Mouse (Mus musculus) MEL (cell line): Measurements from ENCODE around the gene Folr1.

ENCODE experiments used
- CTCF ChIP-seq, 3 experiments: IDR thresholded peaks in 2 of 3; conservative IDR thresholded peaks in 1 of 3; 2 replicates each; pipeline ENCODE4 v1.5.1; 2011 to 2012; ENCODE audit warnings: low read length in 3 of 3, low read depth in 2 of 3, mild to moderate bottlenecking in 2 of 3, improper control_type of control experiment in 1 of 3, inconsistent platforms in 1 of 3, mixed read lengths in 1 of 3, moderate library complexity in 1 of 3; ENCODE audit not compliant: control insufficient read depth in 1 of 3, insufficient read depth in 1 of 3, poor library complexity in 1 of 3, severe bottlenecking in 1 of 3
- ELF1 ChIP-seq: IDR thresholded peaks from 2 replicates; pipeline ENCODE4 v1.6.1; 2014; ENCODE audit warnings: low read depth, mild to moderate bottlenecking, inconsistent platforms, low read length, improper control_type of control experiment, moderate library complexity
- EP300 ChIP-seq, 2 experiments: IDR thresholded peaks; 2 replicates each; pipeline ENCODE4 v1.6.1; 2011; ENCODE audit warnings: improper control_type of control experiment in 2 of 2, low read length in 2 of 2, low read depth in 1 of 2, mild to moderate bottlenecking in 1 of 2
- ETS1 ChIP-seq: IDR thresholded peaks from 2 replicates; pipeline ENCODE4 v1.6.1; 2012; ENCODE audit warnings: low read depth, mild to moderate bottlenecking, inconsistent platforms, low read length, improper control_type of control experiment, moderate library complexity
- GATA1 ChIP-seq: IDR thresholded peaks from 2 replicates; pipeline ENCODE4 v1.6.1; 2011; ENCODE audit warnings: low read depth, low read length, improper control_type of control experiment
- JUND ChIP-seq: IDR thresholded peaks from 2 replicates; pipeline ENCODE4 v1.6.1; 2011; ENCODE audit warnings: low read depth, mild to moderate bottlenecking, improper control_type of control experiment, low read length
- MYC ChIP-seq: IDR thresholded peaks from 2 replicates; pipeline ENCODE4 v1.6.1; 2011; ENCODE audit warnings: low read depth, mild to moderate bottlenecking, low read length, improper control_type of control experiment, moderate library complexity
- POLR2A ChIP-seq, 2 experiments: IDR thresholded peaks; 2 replicates each; pipeline ENCODE4 v1.6.1; 2011 to 2012; ENCODE audit warnings: low read length in 2 of 2, mild to moderate bottlenecking in 2 of 2, control low read depth in 1 of 2, improper control_type of control experiment in 1 of 2, low read depth in 1 of 2, moderate library complexity in 1 of 2; ENCODE audit not compliant: control insufficient read depth in 1 of 2, insufficient read depth in 1 of 2, poor library complexity in 1 of 2
- POLR2AphosphoS2 ChIP-seq: IDR thresholded peaks from 2 replicates; pipeline ENCODE4 v1.6.1; 2011; ENCODE audit warnings: low read length, improper control_type of control experiment
- RAD21 ChIP-seq: IDR thresholded peaks from 2 replicates; pipeline ENCODE4 v1.6.1; 2011; ENCODE audit warnings: mild to moderate bottlenecking, low read depth, low read length, improper control_type of control experiment
- UBTF ChIP-seq: IDR thresholded peaks from 2 replicates; pipeline ENCODE4 v1.6.1; 2012; ENCODE audit warnings: low read depth, mild to moderate bottlenecking, inconsistent platforms, low read length, improper control_type of control experiment, moderate library complexity, borderline replicate concordance; ENCODE audit not compliant: insufficient read depth
- ZC3H11A ChIP-seq: IDR thresholded peaks from 2 replicates; pipeline ENCODE4 v1.6.1; 2012; ENCODE audit warnings: low read depth, mild to moderate bottlenecking, inconsistent platforms, low read length, improper control_type of control experiment
- ZKSCAN1 ChIP-seq: IDR thresholded peaks from 2 replicates; pipeline ENCODE4 v1.6.1; 2012; ENCODE audit warnings: low read depth, mild to moderate bottlenecking, inconsistent platforms, low read length, improper control_type of control experiment, moderate library complexity
- ZNF384 ChIP-seq: IDR thresholded peaks from 2 replicates; pipeline ENCODE4 v1.6.1; 2012; ENCODE audit warnings: low read depth, mild to moderate bottlenecking, inconsistent platforms, low read length, improper control_type of control experiment

DNA sequence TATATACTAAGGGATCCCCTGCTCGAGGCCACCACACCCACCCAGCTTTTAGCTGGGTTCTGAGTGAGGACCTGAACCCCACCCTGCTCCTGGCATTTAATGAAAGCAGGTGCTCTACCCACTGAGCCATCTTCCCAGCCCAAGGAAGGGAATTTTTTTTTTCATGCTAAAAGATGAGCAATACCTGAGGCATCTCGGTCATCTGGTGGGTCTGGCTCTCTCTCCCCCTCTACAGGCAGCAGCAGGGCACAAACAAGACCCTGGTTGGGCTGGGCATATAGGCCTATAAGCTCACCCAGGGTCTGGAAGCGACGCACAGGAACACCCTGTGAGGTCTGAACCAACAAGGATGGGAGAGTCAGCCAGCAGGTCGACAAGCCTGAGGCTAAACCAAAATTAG is 37.2 kb downstream of the Folr1 start:
- TF ChIP-seq ZC3H11A: no peak
- no peak for TF ChIP-seq MYC
- no peak for TF ChIP-seq JUND
- TF ChIP-seq CTCF (IDR thresholded peaks at IDR 0.05 in 2 of 3, conservative IDR thresholded peaks at IDR 0.05 in 1 of 3; ENCODE audit: control insufficient read depth in 1 of 3, insufficient read depth in 1 of 3, low read depth in 2 of 3, low read length in 3 of 3, poor library complexity in 1 of 3, severe bottlenecking in 1 of 3): no peak
- TF ChIP-seq ETS1: no peak
- TF ChIP-seq ELF1: no peak
- TF ChIP-seq POLR2A (IDR thresholded peaks at IDR 0.05; ENCODE audit: control insufficient read depth in 1 of 2, insufficient read depth in 1 of 2, low read depth in 1 of 2, low read length in 2 of 2, poor library complexity in 1 of 2): no peak
- TF ChIP-seq GATA1: no peak
- no peak for TF ChIP-seq UBTF
- no peak for TF ChIP-seq POLR2AphosphoS2
- no peak for TF ChIP-seq RAD21
- no peak for TF ChIP-seq ZKSCAN1
- TF ChIP-seq EP300 (IDR thresholded peaks at IDR 0.05; ENCODE audit: low read depth in 1 of 2, low read length in 2 of 2): no peak
- no peak for TF ChIP-seq ZNF384
